Comparison of ENCODE assay signal across 11 mouse cellular contexts in genomic region chr12:26620501-26621134, GRCm38 (mm10).
A peak's percentile ranks its signal among the peaks of the same experiment; 100 is the strongest.
DNase-seq lines count a peak whose midpoint lies in the region; ATAC-seq lines count a peak whose summit lies in the region.
"Had no signal": no experiment of that assay in that cellular context is flagged by ENCODE, and none has a peak within 500 bp of the region (broad histone marks: within the 10 kb centered on the region; RNA-seq: fewer than 3 reads in every experiment).

No protein-coding gene starts in this region.

- WGBS in forebrain, embryonic 13.5 days, result 39% methylated on average over 8 of the region's 8 CpGs

- ATAC-seq in forebrain, embryonic 13.5 days, result peak; percentile 71
- ATAC-seq in erythroblast, adult 5-6 weeks (replicated peaks; ENCODE audit: low FRiP score, poor library complexity, severe bottlenecking), result no peak
- ATAC-seq: lung, postnatal 0 days had no signal

- intact Hi-C loops in left cerebral cortex, postnatal 4 days (cut with DNase I), result no loop called here
- intact Hi-C loops in left cerebral cortex, postnatal 25 days (cut with DNase I), result no loop called here

- H3K4me2 ChIP-seq in forebrain, embryonic 13.5 days, result no peak overlapping the region
- H3K4me2 ChIP-seq: stomach, embryonic 15.5 days had no signal

- peak overlapping the region; percentile 82 for H3K27ac ChIP-seq in forebrain, embryonic 13.5 days
- H3K27ac ChIP-seq: stomach, embryonic 15.5 days had no signal

- no peak overlapping the region for H3K9ac ChIP-seq in forebrain, embryonic 13.5 days
- H3K9ac ChIP-seq: stomach, embryonic 15.5 days had no signal

- no peaks in the 10 kb centered on the region for H3K36me3 ChIP-seq in forebrain, embryonic 13.5 days (ENCODE audit: poor library complexity, severe bottlenecking)
- H3K36me3 ChIP-seq: stomach, embryonic 15.5 days had no signal

- no peaks in the 10 kb centered on the region for H3K27me3 ChIP-seq in forebrain, embryonic 13.5 days
- H3K27me3 ChIP-seq: stomach, embryonic 15.5 days had no signal

- peaks cover 18% of the 10 kb centered on the region for H3K4me1 ChIP-seq in forebrain, embryonic 13.5 days
- H3K4me1 ChIP-seq: stomach, embryonic 15.5 days had no signal

- no peaks in the 10 kb centered on the region for H3K9me3 ChIP-seq in forebrain, embryonic 13.5 days (replicated peaks)
- H3K9me3 ChIP-seq: stomach, embryonic 15.5 days had no signal

- DNase-seq in left cerebral cortex, adult 11 months (ENCODE audit: low spot score), result peak; percentile 15
- no peak for DNase-seq in left cerebral cortex, postnatal 4 days
- DNase-seq in left cerebral cortex, postnatal 25 days (ENCODE audit: low spot score in 2 of 2), result peak; percentile 38 to 51
- DNase-seq in right cerebral cortex, postnatal 36 days (ENCODE audit: low spot score in 2 of 2), result peak; percentile 5 to 18
- no peak for DNase-seq in thymus, postnatal 10 days (ENCODE audit: low spot score in 2 of 2)
- DNase-seq in kidney, postnatal 25 days, result no peak
- DNase-seq: kidney, adult 18-20 months had no signal

- no peak overlapping the region for H3K4me3 ChIP-seq in forebrain, embryonic 13.5 days
- H3K4me3 ChIP-seq: stomach, embryonic 15.5 days had no signal

Comparison
In these comparisons a context has a peak if more than half of its experiments do, and no peak if none do; other contexts are left out.
1. DNase-seq: peak in left cerebral cortex, adult 11 months (single experiment), left cerebral cortex, postnatal 25 days (2 of 2) and right cerebral cortex, postnatal 36 days (2 of 2); none in left cerebral cortex, postnatal 4 days (single experiment), thymus, postnatal 10 days (0 of 2) and kidney, postnatal 25 days (0 of 2).